Comparison of ENCODE assay signal across 1 mouse cellular context in genomic region chr3:99252461-99253091, GRCm38 (mm10).
TF ChIP-seq lines count a peak whose summit lies in the region.

No protein-coding gene starts in this region.

TF ChIP-seq in MEL, 35 proteins besides CTCF, POLR2A, EP300 and RAD21 (continued from another document):
- TF ChIP-seq SIN3A (IDR thresholded peaks at IDR 0.05; ENCODE audit: low read length) = no peak
- TF ChIP-seq POLR2AphosphoS2 (IDR thresholded peaks at IDR 0.05; ENCODE audit: low read length) = no peak
